Mouse (Mus musculus) forebrain, embryonic 16.5 days (tissue): ENCODE data around the gene Mob2. TPM values are rescaled to one million over a fixed set of nuclear protein-coding genes. Genes with fewer than 3 reads are reported as not detected.

ENCODE experiments used
- ATAC-seq: fragments of 200-750 bp; cut with Nextera tagmentation; 2 replicates; pipeline ENCODE4 v1.8.0; 2017; ENCODE audit warnings: mild to moderate bottlenecking, moderate library complexity
- H3K27ac ChIP-seq: fragments of 300-500 bp; sonication (generic); 2 replicates; pipeline ENCODE4 v1.5.1; 2014; ENCODE audit warnings: low read length, control low read depth
- H3K27me3 ChIP-seq: fragments of 300-500 bp; sonication (generic); replicated peaks from 2 replicates; pipeline ENCODE4 v1.6.1; 2014; ENCODE audit warnings: low read length; ENCODE audit not compliant: control insufficient read depth, insufficient read depth
- H3K36me3 ChIP-seq: fragments of 300-500 bp; sonication (generic); 2 replicates; pipeline ENCODE4 v1.6.1; 2014; ENCODE audit not compliant: control insufficient read depth, insufficient read depth
- H3K4me1 ChIP-seq: fragments of 300-500 bp; sonication (generic); replicated peaks from 2 replicates; pipeline ENCODE4 v1.6.1; 2014; ENCODE audit warnings: low read length; ENCODE audit not compliant: control insufficient read depth, insufficient read depth
- H3K4me2 ChIP-seq: fragments of 300-500 bp; sonication (generic); 2 replicates; pipeline ENCODE4 v1.6.1; 2014; ENCODE audit warnings: mild to moderate bottlenecking, low read length, control low read depth
- H3K4me3 ChIP-seq: fragments of 300-500 bp; sonication (generic); replicated peaks from 2 replicates; pipeline ENCODE4 v1.5.1; 2014; ENCODE audit warnings: mild to moderate bottlenecking, low read length, control low read depth
- H3K9ac ChIP-seq: fragments of 300-500 bp; sonication (generic); replicated peaks from 2 replicates; pipeline ENCODE4 v1.6.1; 2014; ENCODE audit warnings: low read depth, low read length, control low read depth
- H3K9me3 ChIP-seq: fragments of 300-500 bp; sonication (generic); 2 replicates; pipeline ENCODE4 v1.6.1; 2016; ENCODE audit warnings: low read length; ENCODE audit not compliant: control insufficient read depth
- WGBS: fragments of 180-500 bp; shearing (Covaris S2); extraction: QIAGEN DNeasy Blood & Tissue Kit; methylation state at CpG from one replicate; pipeline ENCODE4 v1.1.7; 2014; 5-methylcytosine and 5-hydroxymethylcytosine counted together
- polyA plus RNA-seq: library from polyadenylated mRNA; unstranded; fragments of >200 nt; fragmentation: Nextera tagmentation; extraction: Ambion mirVana; gene quantifications from 2 replicates; pipeline ENCODE4 v1.2.1, GENCODE M21; 2015

Gene Mob2
- polyA plus RNA-seq, 1 experiment from 2014 or later, result 53.2 TPM

- H3K4me2 ChIP-seq, result peak overlapping the region; percentile 72
- H3K4me3 ChIP-seq, result peak overlapping the region; percentile 81
- H3K27me3 ChIP-seq, result no peaks in the 10 kb centered on the region; the same call in 1 of the 2 replicates
- peaks cover 6% of the 10 kb centered on the region; the same call in 1 of the 2 replicates for H3K36me3 ChIP-seq
- H3K9me3 ChIP-seq, result no peaks in the 10 kb centered on the region
- ATAC-seq, result peak; percentile 50
- peaks cover 67% of the 10 kb centered on the region for H3K4me1 ChIP-seq
- peak overlapping the region; percentile 81 for H3K27ac ChIP-seq
- WGBS, result 1% methylated on average over 4 of the region's 4 CpGs
- H3K9ac ChIP-seq, result peak overlapping the region; percentile 98
Measured at GRCm38 (mm10) chr7:142091848-142092247, 31.0 kb upstream of the Mob2 start.

GRCm38 (mm10) chr7:142089648-142090447 is 29.0 kb upstream of the Mob2 start:
- H3K4me3 ChIP-seq, result no peak overlapping the region
- 53% methylated on average over 17 of the region's 17 CpGs for WGBS
- peak overlapping the region; percentile 46 for H3K9ac ChIP-seq
- no peaks in the 10 kb centered on the region for H3K9me3 ChIP-seq
- peak overlapping the region; percentile 11; the same call in 1 of the 2 replicates for H3K4me2 ChIP-seq
- peaks cover 64% of the 10 kb centered on the region for H3K4me1 ChIP-seq
- no peaks in the 10 kb centered on the region for H3K27me3 ChIP-seq
- H3K27ac ChIP-seq, result peak overlapping the region; percentile 52
- ATAC-seq, result no peak
- H3K36me3 ChIP-seq, result peaks cover 17% of the 10 kb centered on the region

- ATAC-seq, result peak; percentile 65
- 4% methylated on average over 5 of the region's 5 CpGs for WGBS
- Histone ChIP-seq H3K4me2 (peak overlapping the region; percentile 11), H3K27me3 (no peaks in the 10 kb centered on the region), H3K27ac (peak overlapping the region; percentile 52), H3K9me3 (no peaks in the 10 kb centered on the region), H3K9ac (no peak overlapping the region; the same call in none of the 2 replicates), H3K4me1 (peaks cover 73% of the 10 kb centered on the region), H3K4me3 (no peak overlapping the region), H3K36me3 (peaks cover 17% of the 10 kb centered on the region)
Measured at GRCm38 (mm10) chr7:142088886-142089285, 28.0 kb upstream of the Mob2 start.

GRCm38 (mm10) chr7:142087069-142087652 is 26.3 kb upstream of the Mob2 start:
- H3K36me3 ChIP-seq, result peaks cover 25% of the 10 kb centered on the region
- WGBS, result 77% methylated on average over 1 of the region's 1 CpGs
- peaks cover 58% of the 10 kb centered on the region for H3K4me1 ChIP-seq
- no peak overlapping the region for H3K27ac ChIP-seq
- no peak overlapping the region for H3K4me2 ChIP-seq
- H3K9ac ChIP-seq, result no peak overlapping the region
- no peaks in the 10 kb centered on the region for H3K27me3 ChIP-seq
- no peaks in the 10 kb centered on the region for H3K9me3 ChIP-seq
- H3K4me3 ChIP-seq, result no peak overlapping the region
- ATAC-seq, result no peak

- Histone ChIP-seq H3K9ac (no peak overlapping the region), H3K4me2 (no peak overlapping the region), H3K4me3 (no peak overlapping the region), H3K4me1 (peaks cover 49% of the 10 kb centered on the region), H3K27me3 (no peaks in the 10 kb centered on the region), H3K9me3 (no peaks in the 10 kb centered on the region), H3K27ac (no peak overlapping the region), H3K36me3 (peaks cover 26% of the 10 kb centered on the region)
- 92% methylated on average over 4 of the region's 4 CpGs for WGBS
- ATAC-seq, result no peak
Measured at GRCm38 (mm10) chr7:142086159-142086905, 25.5 kb upstream of the Mob2 start.

GRCm38 (mm10) chr7:142084820-142085219 is 24.0 kb upstream of the Mob2 start:
- peaks cover 34% of the 10 kb centered on the region for H3K4me1 ChIP-seq
- 16% methylated on average over 3 of the region's 3 CpGs for WGBS
- no peak overlapping the region for H3K4me3 ChIP-seq
- H3K9me3 ChIP-seq, result no peaks in the 10 kb centered on the region
- H3K27ac ChIP-seq, result peak overlapping the region; percentile 43; the same call in 1 of the 2 replicates
- no peak overlapping the region for H3K4me2 ChIP-seq
- H3K9ac ChIP-seq, result no peak overlapping the region
- no peaks in the 10 kb centered on the region for H3K27me3 ChIP-seq
- H3K36me3 ChIP-seq, result peaks cover 28% of the 10 kb centered on the region
- ATAC-seq, result peak; percentile 23; the same call in 1 of the 2 replicates

- H3K27ac ChIP-seq, result peak overlapping the region; percentile 39; the same call in 1 of the 2 replicates
- no peak overlapping the region for H3K9ac ChIP-seq
- peak; percentile 14; the same call in 1 of the 2 replicates for ATAC-seq
- H3K4me3 ChIP-seq, result no peak overlapping the region
- no peaks in the 10 kb centered on the region for H3K9me3 ChIP-seq
- H3K27me3 ChIP-seq, result no peaks in the 10 kb centered on the region
- no peak overlapping the region for H3K4me2 ChIP-seq
- peaks cover 30% of the 10 kb centered on the region for H3K4me1 ChIP-seq
- 25% methylated on average over 5 of the region's 5 CpGs for WGBS
- peaks cover 30% of the 10 kb centered on the region for H3K36me3 ChIP-seq
Measured at GRCm38 (mm10) chr7:142084395-142084794, 23.5 kb upstream of the Mob2 start.

GRCm38 (mm10) chr7:142083588-142084317 is 22.9 kb upstream of the Mob2 start:
- H3K27me3 ChIP-seq, result no peaks in the 10 kb centered on the region
- H3K4me2 ChIP-seq, result no peak overlapping the region
- H3K36me3 ChIP-seq, result peaks cover 32% of the 10 kb centered on the region
- no peak for ATAC-seq
- H3K27ac ChIP-seq, result peak overlapping the region; percentile 39; the same call in 1 of the 2 replicates
- peaks cover 24% of the 10 kb centered on the region for H3K4me1 ChIP-seq
- H3K9ac ChIP-seq, result no peak overlapping the region
- no peaks in the 10 kb centered on the region for H3K9me3 ChIP-seq
- WGBS, result 26% methylated on average over 12 of the region's 12 CpGs
- no peak overlapping the region for H3K4me3 ChIP-seq
